8 mouse cellular contexts compared by ENCODE assay signal in genomic region chr19:38053227-38054041, GRCm38 (mm10). TPM values are rescaled to one million over a fixed set of nuclear protein-coding genes. Genes with fewer than 3 reads are reported as not detected.
A peak's percentile ranks its signal among the peaks of the same experiment; 100 is the strongest.
DNase-seq lines count a peak whose midpoint lies in the region; ATAC-seq and TF ChIP-seq lines count a peak whose summit lies in the region.

No protein-coding gene starts in this region.

- peaks cover 13% of the 10 kb centered on the region for H3K36me3 ChIP-seq in megakaryocyte, embryonic 14.5 days (replicated peaks; ENCODE audit: low read length)
- H3K36me3 ChIP-seq in heart, embryonic 15.5 days = peaks cover 8% of the 10 kb centered on the region
- H3K36me3 ChIP-seq in liver, postnatal 0 days (replicated peaks; ENCODE audit: insufficient read depth, low read length) = no peaks in the 10 kb centered on the region

- no peak for ATAC-seq in CD4-positive, CD25-positive, alpha-beta regulatory T cell, adult 4 months
- ATAC-seq in megakaryocyte, adult 5-6 weeks (ENCODE audit: poor library complexity, severe bottlenecking) = no peak
- no peak for ATAC-seq in heart, embryonic 15.5 days (replicated peaks; ENCODE audit: insufficient number of reproducible peaks, insufficient read depth, low FRiP score, low read depth)
- no peak for ATAC-seq in liver, postnatal 0 days

- H3K9me3 ChIP-seq in megakaryocyte, embryonic 14.5 days = no peaks in the 10 kb centered on the region
- H3K9me3 ChIP-seq in heart, embryonic 15.5 days (replicated peaks) = no peaks in the 10 kb centered on the region
- no peaks in the 10 kb centered on the region for H3K9me3 ChIP-seq in liver, postnatal 0 days (ENCODE audit: low read length)

- peak overlapping the region; percentile 96 for H3K4me3 ChIP-seq in megakaryocyte, embryonic 14.5 days (replicated peaks)
- peak overlapping the region; percentile 92 for H3K4me3 ChIP-seq in heart, embryonic 15.5 days
- H3K4me3 ChIP-seq in liver, postnatal 0 days (ENCODE audit: low read depth, low read length) = peak overlapping the region; percentile 78

- peaks cover 16% of the 10 kb centered on the region for H3K27me3 ChIP-seq in megakaryocyte, embryonic 14.5 days (replicated peaks)
- no peaks in the 10 kb centered on the region for H3K27me3 ChIP-seq in heart, embryonic 15.5 days
- 0 out of 2 replicates have a peak, but pooled peaks cover 3% of the 10 kb centered on the region for H3K27me3 ChIP-seq in liver, postnatal 0 days (ENCODE audit: insufficient read depth, low read length)

- DNase-seq in CD4-positive, CD25-positive, alpha-beta regulatory T cell, adult 2 months (ENCODE audit: low read depth, low spot score) = peak; percentile 35
- DNase-seq in liver, postnatal 0 days = no peak
- DNase-seq in adrenal gland, adult 8-10 months = no peak
- DNase-seq in layer of hippocampus, adult 18-20 months (ENCODE audit: low spot score in 2 of 2) = no peak

- 27% methylated on average over 8 of the region's 8 CpGs for WGBS in heart, embryonic 15.5 days
- WGBS in liver, postnatal 0 days (ENCODE audit: insufficient replicate concordance) = 18% methylated on average over 8 of the region's 8 CpGs

- no peak for TF ChIP-seq EP300 in liver, postnatal 0 days (IDR thresholded peaks at IDR 0.05; ENCODE audit: low read depth)

- H3K9ac ChIP-seq in heart, embryonic 15.5 days = no peak overlapping the region; the same call in 1 of the 2 replicates
- H3K9ac ChIP-seq in liver, postnatal 0 days (replicated peaks) = no peak overlapping the region

- peak; percentile 63 for TF ChIP-seq CTCF in liver, postnatal 0 days (IDR thresholded peaks at IDR 0.05; ENCODE audit: low read depth)

- peaks cover 23% of the 10 kb centered on the region for H3K4me1 ChIP-seq in megakaryocyte, embryonic 14.5 days
- H3K4me1 ChIP-seq in heart, embryonic 15.5 days (replicated peaks) = peaks cover 14% of the 10 kb centered on the region
- peaks cover 13% of the 10 kb centered on the region for H3K4me1 ChIP-seq in liver, postnatal 0 days (ENCODE audit: insufficient read depth)

- peak overlapping the region; percentile 85 for H3K4me2 ChIP-seq in heart, embryonic 15.5 days
- peak overlapping the region; percentile 92 for H3K4me2 ChIP-seq in liver, postnatal 0 days (ENCODE audit: low read depth, low read length)

- no peak overlapping the region for H3K27ac ChIP-seq in heart, embryonic 15.5 days
- no peak overlapping the region for H3K27ac ChIP-seq in liver, postnatal 0 days (ENCODE audit: low read depth)

RNA-seq across cellular contexts. Expression of gene Cep55, which starts 1.4 kb away (rescaled TPM):
- polyA plus RNA-seq in CD4-positive, CD25-positive, alpha-beta regulatory T cell, adult 4 months (2017; shearing (Covaris generic)) = 1 to 10 TPM; 2.0 to 4.4 TPM
- polyA plus RNA-seq in megakaryocyte, embryonic 14.5 days (2012; ENCODE audit: insufficient read depth, low replicate concordance) = 3.4 TPM in 1 of 2 replicates, not detected in the other
- 50.9 and 59.7 TPM in 2 replicates for total RNA-seq in megakaryocyte, adult 5-6 weeks (2015)
- 68.9 and 80.2 TPM in 2 replicates for total RNA-seq in megakaryocyte, adult 5-6 weeks (2017)
- 24.6 and 26.4 TPM in 2 replicates for polyA plus RNA-seq in heart, embryonic 15.5 days (2015; fragmentation: Nextera tagmentation; extraction: Ambion mirVana)
- polyA plus RNA-seq in liver, postnatal 0 days (2015; fragmentation: Nextera tagmentation; extraction: Ambion mirVana) = 3.0 and 3.3 TPM in 2 replicates
- total RNA-seq in adrenal gland, adult 8-10 months (2022) = 1 to 10 TPM in 3 of 4 experiments, under 1 TPM in 1; 0.44 to 1.5 (median 1.2) TPM
- under 1 TPM; 0.28 to 0.32 TPM for total RNA-seq in layer of hippocampus, adult 18-20 months (2021)

RNA-seq across cellular contexts. Expression of gene Myof, which starts 10.1 kb away (rescaled TPM):
- polyA plus RNA-seq in CD4-positive, CD25-positive, alpha-beta regulatory T cell, adult 4 months (2017; shearing (Covaris generic)) = under 1 TPM; 0.56 to 0.94 TPM
- polyA plus RNA-seq in megakaryocyte, embryonic 14.5 days (2012; ENCODE audit: insufficient read depth, low replicate concordance) = 6.2 TPM in 1 of 2 replicates, not detected in the other
- total RNA-seq in megakaryocyte, adult 5-6 weeks (2015) = 11.1 and 12.2 TPM in 2 replicates
- total RNA-seq in megakaryocyte, adult 5-6 weeks (2017) = 6.0 and 9.0 TPM in 2 replicates
- 5.5 and 7.8 TPM in 2 replicates for polyA plus RNA-seq in heart, embryonic 15.5 days (2015; fragmentation: Nextera tagmentation; extraction: Ambion mirVana)
- polyA plus RNA-seq in liver, postnatal 0 days (2015; fragmentation: Nextera tagmentation; extraction: Ambion mirVana) = 1.6 and 1.7 TPM in 2 replicates
- total RNA-seq in adrenal gland, adult 8-10 months (2022) = 100 to 1,000 TPM in 1 of 4 experiments, 10 to 100 TPM in 3; 33.4 to 102 (median 63.6) TPM
- total RNA-seq in layer of hippocampus, adult 18-20 months (2021) = 1 to 10 TPM; 3.3 to 4.3 TPM

RNA-seq across cellular contexts. Expression of gene Ffar4, which starts 43.4 kb away (rescaled TPM):
- not detected for polyA plus RNA-seq in CD4-positive, CD25-positive, alpha-beta regulatory T cell, adult 4 months (2017; shearing (Covaris generic))
- not detected in 2 replicates for polyA plus RNA-seq in megakaryocyte, embryonic 14.5 days (2012; ENCODE audit: insufficient read depth, low replicate concordance)
- 0.23 and 0.96 TPM in 2 replicates for total RNA-seq in megakaryocyte, adult 5-6 weeks (2015)
- 0.73 and 0.81 TPM in 2 replicates for total RNA-seq in megakaryocyte, adult 5-6 weeks (2017)
- polyA plus RNA-seq in heart, embryonic 15.5 days (2015; fragmentation: Nextera tagmentation; extraction: Ambion mirVana) = 0.29 and 0.65 TPM in 2 replicates
- 4.3 and 8.8 TPM in 2 replicates for polyA plus RNA-seq in liver, postnatal 0 days (2015; fragmentation: Nextera tagmentation; extraction: Ambion mirVana)
- 1 to 10 TPM; 1.2 to 7.2 (median 4.5) TPM for total RNA-seq in adrenal gland, adult 8-10 months (2022)
- total RNA-seq in layer of hippocampus, adult 18-20 months (2021) = not detected
